ENCODE assay signal across 7 mouse cellular contexts in genomic region chr4:82538069-82538811, GRCm38 (mm10).
DNase-seq lines count a peak whose midpoint lies in the region; ATAC-seq lines count a peak whose summit lies in the region.

No protein-coding gene starts in this region.

- ATAC-seq in heart, embryonic 14.5 days (ENCODE audit: insufficient number of reproducible peaks, insufficient read depth, low FRiP score, low read depth) = no peak
- no peak for ATAC-seq in megakaryocyte, adult 5-6 weeks (ENCODE audit: poor library complexity, severe bottlenecking)

- no peaks in the 10 kb centered on the region for H3K36me3 ChIP-seq in heart, embryonic 14.5 days (ENCODE audit: control insufficient read depth, insufficient read depth, low read length)
- no peaks in the 10 kb centered on the region for H3K36me3 ChIP-seq in midbrain, embryonic 10.5 days

- peak overlapping the region; percentile 81 for H3K27ac ChIP-seq in brown adipose tissue, adult 24 weeks (replicated peaks; ENCODE audit: low read depth, low read length)
- peak overlapping the region in 1 of 2 experiments; percentile 71; a peak in 2 of 4 replicates for H3K27ac ChIP-seq in heart, embryonic 14.5 days (replicated peaks in 1 of 2; ENCODE audit: control insufficient read depth in 1 of 2, insufficient read depth in 1 of 2, low read depth in 2 of 2, low read length in 2 of 2)
- 0 out of 2 replicates have a peak overlapping the region, but pooled peaks have one; percentile 46 for H3K27ac ChIP-seq in midbrain, embryonic 10.5 days (replicated peaks)

- H3K4me1 ChIP-seq in brown adipose tissue, adult 24 weeks (ENCODE audit: control insufficient read depth, insufficient read depth, insufficient read length, low read length) = peaks cover 22% of the 10 kb centered on the region
- peaks cover 43 to 74% of the 10 kb centered on the region in 2 experiments for H3K4me1 ChIP-seq in heart, embryonic 14.5 days (ENCODE audit: control insufficient read depth in 2 of 2, insufficient read depth in 2 of 2, low read length in 2 of 2)
- peaks cover 46% of the 10 kb centered on the region for H3K4me1 ChIP-seq in midbrain, embryonic 10.5 days

- H3K4me3 ChIP-seq in brown adipose tissue, adult 24 weeks (ENCODE audit: insufficient read depth, low read depth, low read length) = peak overlapping the region; percentile 64
- H3K4me3 ChIP-seq in heart, embryonic 14.5 days (ENCODE audit: control insufficient read depth in 1 of 2, insufficient read depth in 1 of 2, low read depth in 1 of 2, low read length in 2 of 2) = peak overlapping the region; percentile 50 to 56
- H3K4me3 ChIP-seq in midbrain, embryonic 10.5 days = peak overlapping the region; percentile 50

- peak; percentile 51 for DNase-seq in embryo, embryonic 10 days (ENCODE audit: low spot score)
- peak; percentile 12 to 27 for DNase-seq in kidney, postnatal 36 days
- peak; percentile 60 for DNase-seq in midbrain, embryonic 10.5 days (ENCODE audit: low spot score)
- DNase-seq in natural killer cell, adult 2 months (ENCODE audit: low spot score in 2 of 2) = no peak

- peak overlapping the region; percentile 84 for H3K9ac ChIP-seq in heart, embryonic 14.5 days (ENCODE audit: low read length)

- H3K27me3 ChIP-seq in heart, embryonic 14.5 days (ENCODE audit: control insufficient read depth, insufficient read depth, low read length) = no peaks in the 10 kb centered on the region
- peaks cover 98% of the 10 kb centered on the region for H3K27me3 ChIP-seq in midbrain, embryonic 10.5 days (ENCODE audit: low read depth, poor library complexity, severe bottlenecking)

- H3K4me2 ChIP-seq in heart, embryonic 14.5 days (ENCODE audit: low read length) = peak overlapping the region; percentile 98

- no peaks in the 10 kb centered on the region for H3K9me3 ChIP-seq in heart, embryonic 14.5 days (ENCODE audit: control insufficient read depth, low read length)
- no peaks in the 10 kb centered on the region for H3K9me3 ChIP-seq in midbrain, embryonic 10.5 days (replicated peaks)

- 3% methylated on average over 30 of the region's 30 CpGs for WGBS in heart, embryonic 14.5 days
- 0% methylated on average over 30 of the region's 30 CpGs for WGBS in midbrain, embryonic 10.5 days

Comparison
In these comparisons a context has a peak if more than half of its experiments do, and no peak if none do; other contexts are left out.
1. DNase-seq: peak in embryo, embryonic 10 days (single experiment), kidney, postnatal 36 days (2 of 2) and midbrain, embryonic 10.5 days (single experiment); none in natural killer cell, adult 2 months (0 of 2).
2. Peak in every context shown above with its lines, with median percentiles within 50 percentile points of each other: H3K4me3 ChIP-seq.